Mouse (Mus musculus) layer of hippocampus, postnatal 25 days (tissue): ENCODE results near the gene Med13l. TPM values are rescaled to one million over a fixed set of nuclear protein-coding genes. Genes with fewer than 3 reads are reported as not detected.
"Not testable (repeated sequence)": the region's sequence is repeated elsewhere in the genome, so short reads cannot be mapped to it uniquely, and the experiment has no call there.

Experiments
- DNase-seq, 2 experiments: peaks; one replicate each; pipeline ENCODE4 v3.0.0; 2022; ENCODE audit warnings: mixed read lengths in 2 of 2, low spot score in 1 of 2; ENCODE audit errors: extremely low spot score in 1 of 2
- total RNA-seq, 2 experiments: library from RNA; stranded (reverse); gene quantifications; 2 replicates each; pipeline ENCODE4 v1.2.3; 2021

The Med13l gene
- total RNA-seq, 2 experiments from 2014 or later = 94.0 to 105 TPM

DNA sequence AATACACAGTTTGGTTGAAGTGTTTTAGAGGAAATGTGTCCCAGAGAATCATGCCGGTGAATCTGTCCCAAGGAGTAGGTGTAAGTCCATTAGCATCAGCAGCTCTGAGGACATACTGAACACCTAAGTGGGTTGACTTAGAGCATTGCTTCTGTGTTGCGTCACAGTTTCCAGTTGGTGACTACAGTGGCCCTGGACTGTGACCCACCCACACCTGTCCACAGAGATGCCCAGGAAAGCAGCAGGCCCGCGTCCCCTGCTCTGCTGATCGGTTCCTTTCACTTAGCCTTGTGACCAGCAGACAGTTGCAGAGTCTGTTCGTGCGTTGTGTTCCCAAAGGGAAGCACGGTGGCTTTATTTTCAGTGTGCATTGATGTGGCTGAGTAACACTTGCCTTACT is 92.1 kb downstream of the Med13l start:
- no peak for DNase-seq

DNA sequence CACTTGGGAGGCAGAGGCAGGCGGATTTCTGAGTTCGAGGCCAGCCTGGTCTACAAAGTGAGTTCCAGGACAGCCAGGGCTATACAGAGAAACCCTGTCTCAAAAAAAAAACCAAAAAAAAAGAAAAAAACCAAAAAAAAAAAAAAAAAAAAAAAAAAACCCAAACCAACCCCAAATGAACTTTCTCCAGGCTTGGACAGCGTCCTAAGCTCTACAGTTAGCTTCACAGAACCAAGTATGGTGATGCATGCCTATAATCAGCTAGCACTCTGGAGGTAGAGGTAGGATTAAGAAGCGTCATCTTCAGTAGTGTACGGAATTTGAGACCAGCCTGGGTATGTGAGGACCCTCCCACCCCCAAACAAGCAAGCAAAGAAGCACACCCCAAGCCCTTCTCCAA is 92.6 kb downstream of the Med13l start:
- not testable (repeated sequence) for DNase-seq

DNA sequence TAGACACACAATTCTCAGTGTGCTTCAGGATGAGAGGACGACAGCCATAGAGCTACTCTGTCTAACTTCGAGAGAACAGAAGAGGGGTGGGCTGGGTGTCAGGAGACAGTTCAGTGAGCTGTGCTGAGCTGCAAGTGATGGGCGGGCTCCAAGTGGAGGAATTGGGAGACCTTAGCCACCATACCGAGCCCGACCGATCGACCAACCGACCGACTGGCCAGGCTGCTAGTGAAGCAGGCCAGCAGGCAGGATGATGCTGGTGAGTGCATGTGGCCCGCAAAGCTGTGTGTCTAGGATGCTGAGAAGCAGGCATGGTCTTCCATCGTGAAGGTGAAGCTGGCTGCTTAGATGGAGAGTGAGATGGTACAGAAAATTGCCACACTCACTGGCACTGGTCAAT is 94.1 kb downstream of the Med13l start:
- DNase-seq = no peak

DNA sequence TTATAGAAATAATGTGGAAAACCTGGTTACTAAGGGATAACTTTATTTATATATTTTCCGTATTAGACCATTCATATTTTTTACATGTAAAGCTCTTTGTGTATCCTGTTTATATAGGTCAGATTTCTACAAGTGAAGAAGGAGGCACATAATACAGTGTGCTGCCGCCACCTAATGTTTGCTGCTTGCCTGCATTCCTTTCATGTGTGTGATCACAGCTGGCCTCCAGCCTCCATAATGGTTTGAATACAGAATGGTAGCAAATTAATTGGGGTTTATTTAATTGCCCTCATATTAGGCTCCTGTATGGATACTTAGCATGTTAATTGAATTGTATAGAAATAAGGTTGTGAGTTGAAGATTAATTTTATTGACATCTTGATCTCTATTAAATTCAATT is 94.5 kb downstream of the Med13l start:
- DNase-seq = peak in 1 of 2 experiments; percentile 38

DNA sequence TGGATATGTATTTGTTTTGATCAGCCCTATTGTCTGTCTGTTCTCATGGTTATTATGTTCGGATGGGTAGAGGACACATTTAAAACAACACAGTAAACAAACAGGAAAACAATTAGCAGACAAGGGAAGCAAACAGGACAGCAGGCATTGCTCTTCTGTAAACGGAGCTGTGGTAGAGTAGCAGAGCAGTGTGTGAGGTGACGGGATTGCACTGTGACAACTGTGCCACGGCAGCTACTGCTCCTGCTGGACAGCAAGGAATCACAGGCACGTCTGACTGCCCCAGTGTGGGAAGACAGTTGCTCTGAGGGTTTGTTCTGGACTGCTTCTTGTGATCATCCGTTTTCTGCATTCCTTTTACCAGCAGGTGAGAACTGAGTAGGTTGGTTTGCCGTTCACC is 94.9 kb downstream of the Med13l start:
- no peak for DNase-seq

DNA sequence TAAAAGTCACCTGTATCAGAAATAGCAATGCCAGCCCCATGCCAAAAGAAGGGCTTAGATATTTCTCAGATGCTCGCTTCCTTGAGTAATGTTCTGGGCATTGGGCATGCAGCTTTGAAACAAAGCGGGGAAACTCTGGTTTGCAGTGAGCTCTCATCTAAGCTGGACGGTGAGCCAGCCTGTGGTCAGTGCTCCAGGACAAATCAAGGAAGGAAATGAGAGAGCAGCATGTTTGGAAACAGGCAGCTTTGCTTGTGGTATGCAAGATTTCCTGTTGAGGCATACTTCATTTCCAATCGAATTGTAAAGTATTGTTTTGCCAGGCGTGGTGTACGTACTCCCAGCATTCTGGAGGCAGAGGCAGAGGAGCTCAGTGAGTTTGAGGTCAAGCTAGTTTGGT is 95.5 kb downstream of the Med13l start:
- DNase-seq = no peak

DNA sequence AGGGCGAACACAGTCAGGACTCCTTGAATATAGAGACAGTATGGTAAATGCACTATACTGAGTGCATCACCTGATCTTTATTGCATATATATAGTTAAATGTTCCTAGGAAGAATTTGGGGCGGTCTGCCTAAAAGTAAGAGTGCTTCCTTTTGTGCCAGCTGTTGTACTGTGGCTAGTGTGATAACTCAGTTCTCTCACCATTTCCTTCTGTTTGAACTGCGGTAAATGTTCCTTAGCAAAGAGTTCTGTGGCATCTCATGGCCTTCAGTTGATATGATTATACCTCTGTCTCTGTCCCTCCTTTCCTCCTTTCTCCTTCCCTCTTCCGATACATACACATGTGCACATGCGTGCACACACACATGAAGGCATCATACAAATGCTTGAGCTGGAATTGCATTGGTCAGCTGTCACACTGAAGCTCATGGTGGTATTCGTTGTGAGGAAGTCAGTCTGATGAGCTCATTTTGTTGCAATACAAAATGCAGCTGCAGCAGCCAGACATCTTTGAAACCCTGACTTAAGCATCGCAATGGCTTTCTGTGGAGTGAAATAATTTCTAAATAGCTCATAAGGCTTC is 97.9 kb downstream of the Med13l start:
- no peak for DNase-seq

DNA sequence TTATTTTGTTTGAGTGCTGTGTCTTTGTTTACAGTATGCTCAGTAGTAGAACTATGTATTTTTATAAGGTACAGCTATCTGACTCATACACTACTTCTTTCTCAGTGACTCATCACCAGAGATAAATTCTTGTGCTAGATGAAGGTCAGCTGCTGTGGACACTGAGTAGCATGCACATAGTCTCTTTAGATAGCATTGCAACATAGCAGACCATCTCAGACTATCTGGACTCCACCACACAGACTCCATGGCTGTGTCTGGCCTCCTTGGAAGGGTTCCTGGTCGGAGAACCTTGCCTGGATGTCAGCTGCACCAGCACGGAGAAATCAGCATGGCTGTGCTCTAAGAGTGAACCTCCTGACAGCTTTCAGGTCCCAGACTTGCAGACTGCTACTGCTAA is 99.2 kb downstream of the Med13l start:
- no peak for DNase-seq

DNA sequence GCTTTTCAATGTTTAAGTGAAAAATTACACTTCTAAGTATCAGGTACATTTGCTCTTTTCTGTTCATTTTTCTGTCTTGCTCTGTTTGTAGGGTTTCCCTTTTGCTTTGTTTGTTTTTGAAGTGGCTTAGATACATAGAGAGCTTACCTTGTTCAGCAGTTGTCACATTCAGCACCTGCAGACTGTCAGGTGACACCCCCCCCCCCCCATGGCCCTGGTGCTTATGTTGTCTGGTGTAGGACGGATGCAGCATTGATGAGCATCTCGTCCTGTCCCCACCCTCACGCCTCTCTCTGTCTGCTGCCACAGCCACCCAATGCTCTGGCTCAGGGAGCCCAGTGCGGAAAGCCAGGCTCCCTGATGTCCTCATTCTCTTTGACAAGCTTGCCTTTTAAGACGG is 101.3 kb downstream of the Med13l start:
- no peak for DNase-seq

DNA sequence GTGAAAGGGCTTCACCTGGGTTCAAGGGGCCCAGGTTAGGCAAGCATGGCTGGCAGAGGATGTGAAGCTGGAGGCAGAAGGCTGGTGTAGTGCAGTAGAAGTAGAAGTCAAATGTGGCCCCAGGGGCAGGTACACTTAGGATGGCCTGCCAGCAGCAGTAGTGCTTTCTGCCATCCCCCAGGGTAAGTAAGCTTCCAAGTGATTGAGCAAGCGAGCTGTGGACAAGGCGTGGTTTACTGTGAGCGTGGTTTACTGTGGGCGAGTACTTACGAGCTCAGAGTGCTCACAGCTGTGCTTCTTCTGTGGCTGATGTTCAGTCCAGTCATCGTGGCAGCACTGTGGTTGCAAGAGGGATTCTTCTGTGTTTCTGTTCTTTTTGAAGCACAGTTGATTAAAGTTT is 103.5 kb downstream of the Med13l start:
- no peak for DNase-seq

DNA sequence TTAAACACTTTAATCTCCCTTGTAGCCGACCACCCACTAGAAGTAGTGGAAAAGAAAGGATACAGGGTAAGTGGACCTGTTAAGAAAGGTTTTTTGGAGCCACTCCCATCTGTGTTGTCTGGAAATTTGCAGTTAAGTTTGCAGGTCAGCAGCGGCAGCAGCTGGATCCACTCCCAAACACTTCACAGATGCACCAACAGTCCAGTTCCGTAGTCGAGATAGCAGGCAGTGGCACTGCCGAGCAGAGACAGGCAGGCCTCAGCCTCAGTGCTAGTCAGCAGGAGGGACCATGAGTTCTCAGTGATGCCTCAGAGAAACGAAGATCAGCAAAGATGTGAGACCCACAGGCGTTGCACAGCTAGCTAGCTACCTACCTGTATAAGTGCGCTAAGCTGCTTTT is 104.5 kb downstream of the Med13l start:
- DNase-seq = no peak

DNA sequence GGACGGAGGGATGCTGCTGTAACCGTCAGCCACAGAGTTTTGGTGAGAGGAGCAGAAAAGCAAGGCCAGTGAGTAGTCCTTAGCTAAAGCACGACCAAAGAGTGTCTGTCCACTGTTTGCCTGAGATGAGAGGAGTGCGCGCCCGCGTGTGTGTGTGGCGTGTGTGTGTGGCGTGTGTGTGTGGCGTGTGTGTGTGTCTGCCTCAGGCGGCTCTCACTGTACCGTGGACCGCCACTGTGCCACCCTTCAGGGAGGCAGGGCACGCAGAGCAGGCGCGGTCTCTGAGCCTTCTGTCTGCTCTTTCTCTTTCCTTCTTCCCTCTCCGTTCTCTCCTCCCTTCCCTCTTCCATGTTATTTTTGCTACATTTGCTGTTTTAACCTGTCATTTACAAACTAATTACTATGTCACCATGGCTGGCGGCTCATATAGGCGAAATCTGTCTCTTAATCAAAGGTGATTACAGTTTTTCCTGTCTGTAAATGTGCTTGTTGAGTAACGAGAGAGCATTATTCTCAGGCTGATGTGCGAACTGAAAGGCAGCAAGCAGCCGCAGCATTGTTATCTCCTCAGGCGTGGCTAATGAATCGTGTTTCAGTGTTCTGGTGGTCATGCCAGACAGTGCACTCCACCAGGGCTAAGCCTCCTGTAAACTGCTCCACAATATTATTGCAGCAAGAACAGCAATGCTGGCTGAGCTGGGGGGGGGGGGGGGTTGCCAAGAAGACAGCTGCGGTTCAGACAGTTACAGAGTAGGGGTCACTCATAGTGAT is 106.1 kb downstream of the Med13l start:
- DNase-seq = no peak

DNA sequence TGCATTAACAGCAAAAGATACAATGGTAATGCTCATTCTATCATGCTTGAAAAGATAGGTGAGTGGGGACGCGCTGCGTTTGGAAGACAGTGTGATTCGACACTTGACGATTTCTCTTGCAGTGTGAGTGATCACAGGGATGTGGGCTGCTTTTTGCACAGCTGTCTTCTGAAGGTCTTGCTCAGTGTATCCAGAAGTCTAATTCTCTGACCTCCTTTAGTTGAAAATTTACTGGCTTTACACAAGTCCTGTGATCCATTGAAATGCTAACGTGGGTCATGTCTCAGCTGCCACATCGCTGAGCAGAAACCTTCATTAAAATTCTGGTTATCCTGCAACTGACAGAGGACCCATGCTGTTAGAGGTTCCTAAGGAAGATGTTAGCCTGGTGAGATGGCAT is 107.4 kb downstream of the Med13l start:
- no peak for DNase-seq

DNA sequence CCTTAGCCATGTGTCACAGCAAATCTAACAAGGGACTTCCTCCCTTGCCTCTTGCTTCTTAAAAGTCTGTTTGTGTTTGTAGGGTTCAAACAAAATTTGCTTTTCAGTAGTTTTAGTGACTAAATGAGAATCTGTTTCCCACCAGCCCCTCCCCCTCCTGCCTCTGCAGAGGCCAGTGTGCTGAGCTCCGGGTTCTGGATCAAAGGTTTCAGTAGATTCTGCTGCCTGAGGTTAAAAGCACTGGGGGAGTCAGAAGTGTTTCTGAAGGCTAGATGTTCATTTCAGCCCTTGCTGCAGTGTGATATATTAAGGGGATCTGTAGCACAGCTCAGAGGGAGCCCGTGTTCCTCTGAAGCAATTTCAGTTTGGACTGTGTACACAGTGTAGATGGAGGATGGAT is 108.5 kb downstream of the Med13l start:
- no peak for DNase-seq

DNA sequence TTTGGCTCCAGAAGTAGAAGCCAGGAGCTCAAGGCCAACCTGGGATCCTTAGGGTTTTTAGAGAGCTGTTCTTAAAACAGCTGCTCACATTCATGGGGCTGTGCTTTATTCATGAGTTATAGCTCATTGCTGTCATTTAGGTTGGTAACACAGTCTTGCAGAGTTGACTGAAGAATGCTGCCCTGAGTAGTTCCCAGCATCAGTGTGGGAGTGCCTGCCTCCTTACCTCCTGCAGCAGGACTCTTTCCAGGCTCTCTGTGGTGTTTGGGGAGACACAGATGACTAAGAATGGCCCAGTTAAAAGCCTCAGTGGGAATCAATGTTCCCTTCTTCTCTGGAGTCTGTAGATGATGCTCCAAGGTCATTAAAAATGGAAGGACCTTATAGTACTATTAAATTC is 111.6 kb downstream of the Med13l start:
- DNase-seq = no peak

DNA sequence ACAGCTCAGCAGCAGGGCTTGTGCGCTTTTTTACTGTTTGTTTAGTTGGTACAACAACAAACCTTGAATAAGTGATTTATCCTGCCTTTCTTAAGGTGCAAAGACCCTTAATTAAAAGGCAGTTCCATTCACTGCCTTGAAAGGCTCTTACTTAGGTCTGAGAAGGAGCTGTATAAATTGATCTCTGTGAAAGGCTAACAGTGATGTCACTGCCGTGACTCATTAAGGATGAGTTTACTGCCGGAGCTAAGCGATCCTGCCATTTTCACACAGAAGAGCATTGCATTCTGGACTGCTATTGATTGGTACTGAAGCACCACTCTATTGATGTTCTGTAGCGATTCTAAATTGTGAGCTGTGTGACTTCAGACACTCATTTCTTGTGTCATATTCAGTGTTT is 113.4 kb downstream of the Med13l start:
- DNase-seq = no peak

DNA sequence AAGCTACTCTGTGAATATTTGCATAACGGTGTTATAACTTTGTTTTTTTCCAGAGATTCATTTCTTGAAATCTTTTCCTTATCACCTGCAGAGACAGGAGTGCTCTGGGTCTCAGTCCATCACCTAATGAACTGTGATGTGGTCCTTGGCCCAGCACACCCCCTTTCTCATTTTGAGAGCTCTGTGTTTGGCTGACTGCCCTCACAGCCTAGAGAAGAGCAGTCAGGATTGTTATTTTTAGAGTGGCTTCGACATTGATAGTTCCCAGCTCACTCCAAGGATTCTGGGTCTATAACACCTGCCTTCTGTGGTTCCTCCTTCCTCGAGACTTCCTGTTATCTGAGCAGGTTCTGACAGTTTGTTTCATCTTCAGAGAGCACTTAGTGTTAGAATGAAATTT is 113.8 kb downstream of the Med13l start:
- DNase-seq = no peak

DNA sequence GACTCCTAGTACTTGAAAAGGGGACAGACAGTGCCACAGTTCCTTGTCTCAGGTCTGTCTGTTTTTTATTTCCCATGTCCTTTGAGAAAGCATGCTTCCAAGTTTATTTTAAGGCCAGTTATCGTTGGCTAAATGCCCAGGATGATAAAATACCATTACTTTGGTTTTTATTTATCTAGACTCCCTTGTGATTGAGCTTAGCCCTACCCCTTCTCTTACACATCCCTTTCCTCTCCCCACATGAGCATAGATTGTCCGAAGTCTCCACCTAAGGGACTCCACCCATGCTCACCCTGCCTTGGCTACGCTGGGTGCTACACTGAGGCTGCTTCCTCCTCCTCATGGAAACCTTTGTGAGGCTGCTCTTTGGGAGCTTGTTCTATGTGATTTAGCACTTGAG is 115.2 kb downstream of the Med13l start:
- no peak for DNase-seq

DNA sequence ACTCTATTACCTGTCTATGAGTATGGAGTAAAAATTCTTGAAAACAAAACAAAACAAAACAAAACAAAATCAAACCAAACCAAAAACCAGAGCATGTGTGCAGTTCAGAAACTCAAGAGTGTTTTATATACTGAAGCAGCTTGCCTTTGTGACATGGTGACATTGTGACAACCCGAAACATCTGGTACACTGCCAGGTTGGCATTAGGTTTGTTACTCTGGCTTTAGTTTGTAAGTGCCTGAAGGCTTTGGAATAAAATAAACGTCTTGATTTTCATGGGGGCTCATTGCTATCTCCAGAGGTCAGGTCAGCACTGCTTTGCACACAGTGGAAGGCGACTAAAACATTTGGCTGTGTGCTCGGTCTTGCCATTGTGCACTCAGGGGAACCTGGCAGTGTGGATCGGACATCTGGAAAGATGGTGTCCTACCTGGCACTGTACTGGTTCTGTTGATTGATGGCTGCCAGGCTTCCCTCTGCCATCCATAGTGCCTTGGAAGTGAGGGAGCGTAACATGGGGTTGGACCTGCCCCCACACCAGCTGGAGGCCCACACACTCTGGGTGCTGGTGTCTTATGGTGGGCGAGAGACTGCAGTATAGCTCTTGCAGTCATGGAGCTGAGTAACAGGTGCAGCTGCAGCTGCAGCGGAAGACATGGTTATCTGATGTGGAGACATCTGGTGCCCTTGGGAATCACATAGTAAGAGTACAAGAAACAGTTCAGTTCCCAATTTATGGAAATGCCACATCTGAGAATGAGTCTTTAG is 115.9 kb downstream of the Med13l start:
- DNase-seq = no peak

DNA sequence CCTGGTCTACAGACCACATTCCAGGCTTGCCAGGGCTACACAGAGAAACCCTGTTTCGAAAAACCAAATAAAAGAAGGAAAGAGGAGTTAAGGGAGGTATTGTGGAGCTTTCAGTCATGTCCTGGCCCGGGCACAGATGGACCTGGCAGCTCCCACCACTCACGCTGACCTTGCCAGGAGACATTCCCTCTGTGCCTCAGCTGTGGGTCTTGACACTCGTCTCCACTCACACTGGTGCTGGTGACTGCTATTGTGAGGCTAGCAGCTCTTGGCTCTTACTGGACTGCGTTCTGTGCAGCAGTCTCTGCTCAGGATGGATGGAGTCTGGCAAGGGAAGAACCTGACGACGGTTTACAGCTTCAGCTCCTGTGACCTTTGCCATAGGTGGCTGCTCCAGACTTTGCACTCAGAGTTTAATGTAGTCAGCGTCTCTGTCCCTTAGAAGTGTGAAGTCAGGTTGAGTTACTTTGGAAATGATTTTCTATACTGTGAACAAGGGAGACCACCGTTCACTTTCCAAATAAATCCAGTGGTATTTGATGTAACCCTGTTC is 118.9 kb downstream of the Med13l start:
- DNase-seq = no peak

DNA sequence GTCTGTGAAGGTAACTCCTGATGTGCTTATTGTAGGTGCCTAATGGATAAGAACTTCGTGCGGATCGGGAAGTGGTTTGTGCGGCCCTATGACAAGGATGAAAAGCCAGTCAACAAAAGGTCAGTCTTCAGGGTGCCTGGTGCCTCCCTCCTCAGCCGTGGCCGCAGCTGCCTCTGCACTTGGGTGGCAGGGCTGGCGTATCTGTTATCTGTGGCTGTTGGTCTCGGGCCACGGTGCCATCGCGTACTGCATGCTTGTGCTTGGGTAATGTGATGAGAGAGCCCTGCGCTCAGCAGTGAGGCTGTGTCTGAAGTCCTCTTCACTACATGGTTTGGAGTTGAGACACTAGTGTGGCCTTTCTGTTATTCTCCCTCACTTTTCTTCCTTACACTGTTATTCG is 120.4 kb downstream of the Med13l start:
- no peak for DNase-seq
